In genomic region chr10:76704358-76704757, GRCm38 (mm10) we compare ENCODE assay signal across 22 mouse cellular contexts. TPM values are rescaled to one million over a fixed set of nuclear protein-coding genes. Genes with fewer than 3 reads are reported as not detected.
DNase-seq lines count a peak whose midpoint lies in the region; TF ChIP-seq lines count a peak whose summit lies in the region.
"Had no signal": no experiment of that assay in that cellular context is flagged by ENCODE, and none has a peak within 500 bp of the region (broad histone marks: within the 10 kb centered on the region; RNA-seq: fewer than 3 reads in every experiment).

No protein-coding gene starts in this region.

- no peak overlapping the region for H3K4me3 ChIP-seq in gastrocnemius, adult 2 months
- H3K4me3 ChIP-seq: embryonic facial prominence, embryonic 13.5 days; embryonic facial prominence, embryonic 15.5 days; erythroblast, embryonic 14.5 days; forebrain, embryonic 10.5 days; forebrain, embryonic 12.5 days had no signal

- intact Hi-C loops in gastrocnemius, adult 2 months (cut with DNase I) = no loop called here
- intact Hi-C loops in heart, postnatal 25 days (cut with DNase I) = no loop called here

- no peak for TF ChIP-seq CTCF in gastrocnemius, adult 2 months (IDR thresholded peaks at IDR 0.05)

- DNase-seq in gastrocnemius, adult 2 months = no peak
- DNase-seq in gastrocnemius, postnatal 10 days = no peak
- DNase-seq in heart, adult 8-10 months (ENCODE audit: low spot score) = peak; percentile 47
- no peak for DNase-seq in heart, postnatal 25 days (ENCODE audit: low spot score)
- no peak for DNase-seq in thymus, postnatal 25 days
- DNase-seq: adrenal gland, adult 2 months; adrenal gland, postnatal 10 days; adrenal gland, postnatal 25 days; cerebellum, adult 11 months; cerebellum, adult 18-20 months; cerebellum, adult 8-10 months; cerebellum, adult 9-11 months; cerebellum, postnatal 14 days; cerebellum, postnatal 36 days; embryo, embryonic 11 days had no signal

- peak overlapping the region; percentile 16 for H3K27ac ChIP-seq in gastrocnemius, adult 2 months
- H3K27ac ChIP-seq: embryonic facial prominence, embryonic 13.5 days; embryonic facial prominence, embryonic 15.5 days; forebrain, embryonic 10.5 days; forebrain, embryonic 12.5 days had no signal

RNA-seq across cellular contexts. Expression of gene Col6a1, which starts 21.6 kb away (rescaled TPM):
- total RNA-seq in gastrocnemius, adult 2 months (2021) = 10 to 100 TPM; 30.5 to 59.0 TPM
- 100 to 1,000 TPM; 336 to 400 TPM for total RNA-seq in gastrocnemius, postnatal 10 days (2021)
- total RNA-seq in heart, adult 8-10 months (2022) = 10 to 100 TPM; 23.3 to 31.8 (median 29.8) TPM
- 10 to 100 TPM; 83.0 to 93.0 TPM for total RNA-seq in heart, postnatal 25 days (2021)
- total RNA-seq: common myeloid progenitor, adult 5-6 weeks; MEL had no signal
